Mouse (Mus musculus): ENCODE data around the gene Dclk1.

The Dclk1 gene

DNA sequence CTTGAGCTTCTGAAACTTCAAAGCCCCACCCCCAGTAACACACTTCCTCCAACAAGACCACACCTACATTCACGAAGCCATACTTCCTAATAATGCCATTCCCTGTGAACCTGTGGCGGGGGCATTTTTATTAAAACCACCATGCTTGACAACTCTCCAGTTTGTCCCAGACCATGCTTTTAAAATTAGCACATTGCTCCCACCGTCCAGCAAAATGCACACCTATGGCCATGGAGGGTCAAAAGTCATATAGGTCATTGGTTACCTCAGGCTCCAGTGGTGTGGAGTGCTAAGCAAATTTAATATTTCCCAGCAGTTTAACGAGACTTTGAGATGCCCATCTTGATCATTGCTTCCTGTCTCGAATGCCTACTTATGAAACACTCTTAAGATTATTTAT, 23.9 kb downstream of the Dclk1 start:
- DNase-seq = no peak

DNA sequence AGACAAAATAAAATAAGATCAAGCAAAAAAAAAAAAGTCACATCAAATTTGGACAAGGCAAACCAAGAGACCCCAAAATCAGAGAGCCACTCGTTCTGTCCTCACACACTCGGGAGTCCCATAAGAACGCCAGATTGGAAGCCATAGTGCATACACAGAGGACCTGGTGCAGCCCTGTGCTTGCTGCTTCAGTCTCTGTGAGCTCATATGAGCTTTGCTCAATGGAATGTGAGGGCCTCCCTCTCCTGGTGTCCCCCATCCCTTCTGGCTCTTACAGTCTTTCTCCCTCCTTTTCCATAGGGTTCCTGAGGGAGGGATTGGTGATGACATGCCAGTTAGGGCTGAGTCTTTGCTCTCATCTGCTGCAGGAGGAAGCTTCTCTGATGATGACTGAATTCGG, 27.6 kb downstream of the Dclk1 start:
- no peak for DNase-seq

DNA sequence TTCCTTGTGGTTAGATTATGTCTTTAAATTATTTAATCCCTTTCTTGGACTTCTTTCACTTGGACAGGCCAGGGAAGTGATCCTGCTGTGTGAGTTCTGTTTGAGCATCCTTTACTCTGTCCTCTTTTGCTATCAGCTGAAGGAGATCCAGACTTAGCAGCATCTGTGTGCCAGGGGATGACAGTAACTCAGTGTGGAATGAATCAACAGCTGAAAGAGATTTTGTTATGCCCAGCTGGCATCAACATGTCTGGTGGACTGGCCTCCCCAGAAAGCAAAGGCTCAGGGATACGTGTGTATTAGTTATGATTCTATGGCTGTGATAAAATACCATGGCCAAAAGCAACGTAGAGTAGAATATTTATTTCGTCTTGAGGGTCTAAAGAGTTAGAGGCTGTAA, 28.2 kb downstream of the Dclk1 start:
- DNase-seq = no peak

DNA sequence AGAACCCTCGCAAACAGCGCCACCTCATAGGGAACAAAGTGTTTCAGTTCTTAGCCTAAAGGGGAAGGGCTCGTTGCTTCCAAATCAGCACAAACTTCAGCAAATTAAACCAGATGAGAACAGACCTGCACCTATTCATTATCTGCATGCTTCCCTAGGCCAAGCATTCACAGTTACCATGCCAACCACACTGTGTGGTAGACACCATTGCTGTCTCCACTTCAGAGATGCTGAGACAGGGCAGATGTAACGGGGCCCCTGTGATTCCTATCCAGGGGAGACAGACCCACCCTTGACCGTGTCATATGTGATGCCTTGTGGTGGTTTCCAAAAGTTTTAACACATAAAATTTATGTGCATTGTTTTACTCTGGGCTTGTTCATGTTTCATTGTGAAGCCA, 28.8 kb downstream of the Dclk1 start:
- no peak for DNase-seq

DNA sequence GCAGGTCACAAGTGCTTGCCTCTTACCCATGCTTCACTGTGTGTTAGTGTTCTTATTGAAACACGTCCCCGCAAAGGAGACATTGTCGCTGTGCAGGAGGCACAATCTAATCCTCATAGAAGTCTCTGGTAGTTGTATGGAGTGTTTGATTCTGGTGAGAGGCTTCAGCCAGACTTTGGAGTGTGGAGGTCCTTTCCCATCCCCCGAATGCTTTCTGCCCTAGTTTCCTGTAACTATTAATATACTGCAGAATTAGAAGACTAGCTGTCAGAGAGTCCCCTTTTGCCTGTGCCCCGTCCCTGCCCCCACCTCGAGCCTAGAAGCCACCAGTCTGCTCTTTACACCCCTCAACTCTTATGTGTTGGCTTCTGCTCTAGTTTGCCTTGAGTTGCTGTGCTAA, 30.4 kb downstream of the Dclk1 start:
- DNase-seq = no peak

DNA sequence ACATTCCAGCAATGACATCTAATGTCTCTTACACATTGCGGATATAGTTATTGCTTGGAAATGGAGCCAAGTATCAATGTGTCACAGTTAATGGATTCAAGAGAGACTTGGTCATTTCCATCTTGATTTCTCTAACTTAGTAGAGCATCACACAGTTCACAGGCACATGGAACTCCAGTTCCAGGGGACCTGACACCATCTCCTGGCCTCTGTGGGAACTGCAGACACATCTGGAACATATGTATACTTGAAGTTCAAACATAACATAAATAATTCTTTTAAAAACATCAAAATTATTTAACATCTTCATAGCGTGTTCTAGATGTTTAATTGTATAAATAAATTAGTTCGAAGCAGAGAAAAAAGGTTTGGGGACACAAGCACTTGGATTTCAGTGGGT, 34.3 kb downstream of the Dclk1 start:
- DNase-seq = no peak

DNA sequence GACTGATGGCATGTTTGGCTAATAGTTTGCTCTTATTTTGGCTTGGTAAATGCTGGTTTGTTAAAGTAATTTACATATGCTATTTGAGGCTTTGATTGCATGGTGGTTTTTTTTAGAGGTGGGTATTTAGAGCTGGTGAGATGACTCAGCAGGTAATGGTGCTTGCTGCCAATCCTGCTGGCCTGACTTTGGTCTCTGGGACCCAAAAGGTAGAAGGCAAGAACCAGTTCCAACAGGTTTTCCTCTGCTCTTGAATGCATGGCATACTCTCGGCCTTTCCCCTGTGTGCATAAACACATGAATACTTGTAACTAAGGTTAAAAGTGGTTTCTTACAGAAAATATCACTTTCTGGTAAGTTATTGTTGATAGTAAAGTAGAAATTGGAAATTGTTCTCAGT, 34.7 kb downstream of the Dclk1 start:
- no peak for DNase-seq

DNA sequence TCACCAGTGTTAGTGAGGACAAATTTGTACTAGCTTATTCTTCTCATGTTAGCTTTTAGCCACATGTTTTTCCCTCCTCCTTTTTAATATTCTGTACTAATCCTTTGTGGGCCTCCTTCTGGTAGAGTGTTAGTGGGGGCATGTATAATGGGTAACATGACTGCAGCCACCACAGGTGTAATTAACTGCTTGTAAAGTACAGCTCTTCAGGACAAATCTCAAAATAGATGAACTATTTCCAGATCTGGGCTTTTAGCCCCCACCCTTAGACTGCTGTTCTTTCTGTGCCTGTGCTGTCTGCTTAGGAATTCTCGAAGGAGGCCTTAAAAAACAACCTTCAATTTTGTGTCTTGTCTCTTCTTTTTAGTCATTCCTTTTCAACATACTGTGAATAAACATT, 35.7 kb downstream of the Dclk1 start:
- no peak for DNase-seq

DNA sequence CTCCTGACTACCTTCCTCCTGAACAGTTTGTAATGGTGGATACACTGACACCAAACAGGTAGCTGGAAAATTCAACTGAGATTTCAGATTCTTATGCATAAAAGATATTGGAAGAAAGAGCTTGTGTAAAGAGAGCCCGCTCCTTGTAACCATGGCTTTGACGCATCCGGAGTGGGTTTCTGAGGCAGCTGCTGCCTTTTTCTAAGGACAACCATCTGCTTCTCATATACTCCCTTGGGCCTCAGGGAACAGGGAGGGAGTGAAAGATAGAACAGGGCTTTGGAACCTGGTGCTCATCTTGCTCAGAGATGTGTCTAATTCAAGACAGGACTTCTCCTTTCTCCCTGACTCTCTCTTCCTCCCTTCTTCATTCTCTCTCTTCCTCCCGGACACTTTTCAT, 37.8 kb downstream of the Dclk1 start:
- DNase-seq = no peak

DNA sequence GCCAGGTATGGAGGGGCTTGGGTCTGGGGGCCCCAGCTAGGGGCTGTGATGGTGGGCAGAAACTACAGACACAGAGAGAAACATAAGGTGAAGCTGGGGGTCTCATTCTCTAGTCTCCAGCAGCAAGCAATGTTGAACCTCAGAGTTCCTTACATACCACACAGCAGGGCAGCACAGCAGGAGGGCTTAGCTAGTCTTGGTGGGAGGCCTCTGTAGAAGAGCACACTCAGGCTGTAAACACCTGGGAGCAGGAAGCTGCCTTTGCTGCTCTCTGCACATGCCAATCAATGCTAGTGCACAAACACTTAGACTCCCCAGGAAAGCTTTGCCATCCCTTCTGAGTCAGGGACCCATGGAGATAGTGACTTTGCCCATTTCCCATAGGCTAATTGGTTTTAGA, 38.3 kb downstream of the Dclk1 start:
- no peak for DNase-seq

DNA sequence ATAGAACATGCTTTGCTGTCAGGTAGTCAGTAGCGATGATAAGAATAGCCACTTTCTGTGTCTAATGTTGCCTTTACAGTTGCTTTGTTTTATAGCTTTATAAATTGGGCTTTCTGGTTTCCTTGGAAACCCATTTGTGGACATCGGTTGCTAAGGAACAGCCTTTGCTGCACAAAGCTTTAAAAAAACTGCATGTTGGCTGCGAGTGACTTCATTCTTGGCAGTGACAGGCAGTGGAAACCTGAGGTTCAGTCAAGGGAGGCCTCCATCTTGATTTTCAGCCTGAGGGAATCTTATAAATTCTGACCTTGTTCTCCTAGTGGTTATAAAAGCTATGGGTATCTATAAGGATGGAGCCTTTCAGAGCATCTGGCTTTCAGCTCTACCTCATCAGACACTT, 42.1 kb downstream of the Dclk1 start:
- no peak for DNase-seq

DNA sequence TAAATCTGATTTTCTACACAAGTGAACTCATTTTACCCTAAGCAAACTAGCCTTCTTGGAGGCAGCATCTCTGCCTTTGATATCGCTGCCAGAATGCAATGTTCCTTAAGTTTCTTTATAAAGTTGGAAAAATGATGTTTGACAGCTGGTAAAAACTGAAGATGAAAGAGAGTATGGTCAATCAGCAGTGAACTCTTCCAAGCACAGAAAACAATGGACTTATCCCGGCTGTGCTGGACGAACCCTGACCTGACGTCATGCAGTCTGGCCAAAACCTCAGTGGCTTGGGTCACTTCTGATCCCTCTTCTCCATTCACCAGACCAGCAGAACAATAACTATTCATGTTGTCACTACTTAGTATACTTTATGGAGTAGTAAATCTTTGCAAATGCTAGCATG, 46.6 kb downstream of the Dclk1 start:
- DNase-seq = no peak

DNA sequence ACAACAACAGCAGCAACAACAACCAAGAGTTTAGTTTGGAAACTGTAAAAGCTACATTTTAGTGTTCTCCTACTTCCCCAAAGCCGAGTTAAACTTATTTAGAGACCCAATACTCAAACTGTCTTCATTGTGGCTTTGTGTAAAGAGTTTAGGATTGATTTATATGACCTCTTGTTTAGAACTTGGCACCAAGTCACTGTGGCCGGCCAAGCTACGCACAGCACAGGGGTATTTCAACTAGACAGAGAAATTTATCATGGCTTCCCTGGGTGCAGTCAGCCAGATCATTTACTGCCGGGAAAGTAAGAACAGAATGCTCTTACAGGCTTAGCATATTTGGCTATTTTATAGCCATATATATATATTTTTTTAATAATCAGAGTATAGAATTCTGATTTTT, 49.8 kb downstream of the Dclk1 start:
- no peak for DNase-seq

DNA sequence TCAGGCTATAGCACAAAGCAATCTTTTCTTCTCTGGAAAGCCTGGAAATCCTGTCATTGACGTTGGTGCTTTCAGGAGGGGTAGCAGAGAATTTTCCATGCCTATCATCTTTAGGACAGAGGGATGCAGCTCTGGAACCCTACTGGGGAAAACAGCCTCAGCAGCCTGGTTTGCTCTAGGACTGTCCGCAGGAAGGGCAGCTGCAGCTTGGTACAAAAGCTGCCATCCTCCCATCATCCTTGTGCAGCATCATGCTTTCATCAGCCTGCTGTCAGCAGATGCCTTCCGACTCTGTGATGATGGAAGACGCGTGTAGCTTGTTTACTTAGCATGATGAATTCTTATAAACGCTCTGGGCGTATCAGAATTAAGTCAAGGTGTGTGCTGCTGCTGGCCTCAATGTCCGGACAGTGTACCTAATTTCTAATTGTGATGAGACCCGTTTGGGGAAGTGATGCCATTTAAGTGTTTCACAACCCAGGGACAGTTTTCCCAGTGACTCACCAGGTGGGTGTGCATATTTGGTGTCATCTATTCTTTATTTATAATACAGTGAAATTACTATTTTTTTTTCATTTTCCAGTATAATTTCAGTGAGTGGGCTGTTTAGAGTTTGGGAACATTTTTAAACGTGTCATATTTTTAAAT, 50.7 kb downstream of the Dclk1 start:
- DNase-seq = no peak

DNA sequence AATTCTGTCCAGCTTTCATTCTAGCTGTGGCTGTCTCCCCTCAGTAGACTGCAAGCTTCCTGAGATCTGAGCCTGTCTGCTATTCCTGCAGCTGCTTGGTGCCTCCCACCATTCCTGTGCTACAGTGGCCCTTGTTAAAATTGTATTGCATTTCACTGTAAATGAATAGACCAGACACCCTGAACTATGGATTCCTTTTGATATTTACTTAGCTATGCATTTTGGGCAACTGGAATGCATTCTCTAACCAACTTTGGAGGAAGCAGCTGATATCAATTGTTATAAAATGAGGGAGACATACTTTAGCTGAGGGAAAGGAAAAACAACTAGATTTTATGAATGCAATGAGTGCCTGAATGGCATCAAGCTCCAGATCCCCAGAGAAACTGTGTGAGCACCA, 63.5 kb downstream of the Dclk1 start:
- DNase-seq = no peak

DNA sequence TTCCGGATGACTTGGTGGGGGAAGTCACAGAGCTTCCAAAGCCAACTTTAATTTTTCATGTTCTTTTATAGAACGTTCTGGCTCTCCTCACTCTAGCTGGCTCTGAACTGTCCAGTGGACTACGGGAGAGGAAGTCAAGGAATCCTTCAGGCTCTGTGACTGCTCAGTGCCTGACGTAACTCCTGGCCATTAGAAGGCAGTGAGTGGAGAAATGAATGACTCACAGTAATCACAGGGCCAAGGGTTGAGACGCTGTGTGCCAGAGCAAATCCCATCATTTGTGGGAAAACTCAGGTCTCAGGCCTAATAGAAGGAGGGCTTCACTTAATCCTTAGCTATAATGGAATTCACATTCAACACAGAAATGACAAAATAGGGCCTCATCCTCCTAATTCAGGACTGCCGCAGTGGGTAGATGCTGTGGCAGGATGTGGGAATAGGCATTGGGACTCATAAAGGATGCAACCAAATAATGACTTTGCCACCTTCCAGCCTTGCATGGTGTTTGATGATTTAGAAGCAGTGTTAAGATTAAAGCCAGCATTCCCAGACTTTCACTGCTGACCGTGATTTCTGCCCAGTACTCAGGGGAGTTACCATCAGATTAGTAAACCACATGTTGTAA, 65.5 kb downstream of the Dclk1 start:
- no peak for DNase-seq

DNA sequence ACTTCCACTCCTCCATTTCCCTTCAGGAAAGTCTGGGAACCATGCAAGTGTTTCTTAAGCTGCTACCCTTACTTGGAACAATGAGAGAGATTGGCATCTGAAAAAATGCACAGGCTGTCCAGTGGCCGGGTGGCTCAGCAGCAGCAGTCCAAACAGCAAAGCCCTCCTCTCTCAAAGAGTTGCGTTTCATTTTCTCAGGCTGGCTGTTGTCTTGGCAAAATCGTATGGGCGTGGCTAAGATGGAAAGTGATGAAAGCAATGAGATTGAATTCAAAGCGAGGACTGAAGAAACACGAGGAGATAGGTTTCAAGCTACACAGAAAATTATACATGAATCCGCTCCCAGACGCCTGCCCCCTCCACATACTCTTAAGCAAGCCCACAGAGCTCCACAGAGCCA, 67.8 kb downstream of the Dclk1 start:
- DNase-seq = no peak

DNA sequence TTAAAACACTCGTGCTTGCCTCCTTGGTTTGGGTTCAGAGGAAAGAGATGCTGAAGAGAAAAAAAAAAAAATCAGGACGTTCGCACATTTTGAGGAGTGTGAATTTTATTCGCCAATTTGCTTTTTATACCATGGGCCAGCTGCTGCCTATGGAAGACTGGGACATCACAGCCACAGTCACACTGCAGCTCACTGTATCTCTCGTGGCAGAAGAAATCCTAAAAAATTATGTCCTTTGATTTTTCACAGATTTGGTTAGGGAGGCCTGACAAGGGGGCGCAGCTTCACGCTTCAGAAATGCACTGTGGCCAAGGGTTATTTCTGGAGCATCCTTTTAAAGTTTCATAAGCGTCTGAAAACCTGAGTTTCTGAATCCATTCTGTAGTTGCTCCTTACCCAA, 73.7 kb downstream of the Dclk1 start:
- no peak for DNase-seq

DNA sequence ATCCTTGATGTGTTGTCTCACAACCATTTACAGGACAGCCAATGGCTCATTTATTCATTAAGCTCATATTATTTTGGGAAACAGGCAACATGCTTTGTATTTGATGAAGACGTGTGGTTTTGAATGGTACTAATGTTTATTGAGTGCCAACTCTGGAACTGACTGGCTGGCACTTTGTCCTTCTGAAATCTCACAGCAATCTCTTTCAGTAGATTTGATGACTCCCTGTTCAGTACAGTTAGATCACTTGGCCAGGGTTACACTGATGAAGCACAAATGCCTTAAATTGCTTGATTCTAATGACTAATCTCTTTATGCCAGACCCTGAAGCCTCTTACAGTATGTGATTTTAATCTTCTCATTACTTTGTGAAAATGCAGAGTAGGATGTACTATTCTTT, 75.9 kb downstream of the Dclk1 start:
- DNase-seq = no peak

DNA sequence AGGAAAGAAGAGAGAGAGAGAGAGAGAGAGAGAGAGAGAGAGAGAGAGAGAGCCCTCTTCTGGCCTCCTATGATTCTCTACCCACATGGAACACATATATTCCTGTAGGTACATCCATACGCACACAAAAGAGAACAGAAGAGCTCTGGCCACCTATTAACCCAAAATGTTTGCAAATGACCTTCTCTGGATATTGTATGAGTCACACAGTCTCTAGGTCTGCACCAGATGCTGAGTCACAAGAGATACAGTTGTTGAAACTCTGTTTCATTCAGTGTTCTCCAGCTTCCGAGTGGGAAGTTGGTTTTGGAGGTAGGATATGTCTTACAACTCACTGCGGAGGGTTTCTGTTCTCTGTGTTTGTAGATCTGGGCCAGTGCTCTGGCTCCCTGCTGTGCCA, 78.4 kb downstream of the Dclk1 start:
- no peak for DNase-seq

DNA sequence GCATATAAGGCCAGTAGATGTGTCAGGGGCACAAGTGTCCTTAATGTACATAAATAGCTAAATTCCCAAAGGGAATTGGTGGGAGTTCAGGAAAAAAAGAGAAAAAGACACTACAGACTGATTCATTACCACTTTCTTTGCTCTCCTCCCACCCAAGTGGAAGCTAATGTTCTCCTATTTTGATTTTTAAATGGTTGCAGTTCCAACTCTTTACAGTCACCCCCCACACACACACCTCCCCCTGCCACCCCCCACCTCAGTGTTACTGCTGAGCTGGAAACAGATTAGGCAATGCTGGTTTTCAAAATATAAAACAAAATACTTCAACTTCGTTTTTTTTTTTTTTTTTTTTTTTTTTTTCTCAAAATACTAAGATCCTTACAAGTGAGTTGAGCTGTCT, 81.9 kb downstream of the Dclk1 start:
- no peak for DNase-seq

DNA sequence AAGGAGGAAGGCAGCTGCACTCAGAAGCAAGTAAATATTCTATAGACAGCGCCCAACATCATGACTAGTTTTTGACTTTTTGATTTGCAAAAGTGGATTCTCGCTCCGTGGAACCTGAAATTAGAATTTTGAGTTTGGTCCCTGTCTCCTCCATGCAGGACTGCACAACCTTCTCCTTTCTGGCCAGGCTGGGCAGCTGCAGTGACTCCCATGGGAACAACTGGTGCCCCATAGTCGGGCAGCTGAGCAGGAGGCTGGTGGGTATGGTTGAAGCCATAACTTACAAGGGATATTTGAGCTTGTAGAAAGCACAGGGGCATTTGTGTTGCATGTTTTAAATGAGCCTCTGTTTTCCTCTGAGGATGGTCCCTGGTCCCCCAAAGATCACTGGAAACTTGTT, 88.3 kb downstream of the Dclk1 start:
- no peak for DNase-seq

DNA sequence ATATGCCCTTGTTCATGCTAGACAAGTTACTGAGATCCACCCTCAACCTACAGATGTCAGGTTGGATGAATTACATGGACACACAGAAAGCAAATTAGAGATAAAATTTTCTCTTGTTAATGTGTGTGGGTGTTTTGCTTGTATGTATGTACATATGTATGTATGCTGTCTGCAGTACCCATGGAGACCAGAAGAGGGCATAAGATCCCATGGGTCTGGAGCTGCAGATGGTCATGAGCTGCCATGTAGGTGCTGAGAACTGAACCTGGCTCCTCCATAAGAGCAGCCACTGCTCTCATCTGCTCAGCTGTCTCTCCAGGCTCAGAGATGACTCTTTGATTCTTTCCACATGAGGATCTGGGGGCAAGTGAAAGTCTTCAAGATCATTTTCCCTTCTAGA, 89.5 kb downstream of the Dclk1 start:
- DNase-seq = no peak

DNA sequence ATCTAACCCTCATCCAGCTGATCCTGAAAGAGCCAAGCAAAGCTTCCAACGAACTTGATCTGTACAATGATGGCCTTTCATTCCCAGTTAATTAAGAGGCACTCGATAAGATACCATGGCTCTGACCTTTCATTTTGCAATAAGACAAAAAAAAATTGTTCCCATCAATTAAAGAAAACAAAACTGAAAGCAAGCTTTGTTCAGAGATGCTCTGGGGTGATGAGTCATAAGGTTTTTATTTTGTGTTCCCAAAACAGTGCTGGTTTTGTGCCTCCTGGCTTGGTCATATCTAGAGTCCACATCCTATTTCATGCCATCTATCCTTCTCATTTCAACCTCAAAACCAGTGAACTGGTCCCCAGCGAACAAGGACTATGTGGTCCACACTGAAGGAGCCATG, 91.3 kb downstream of the Dclk1 start:
- DNase-seq = no peak

DNA sequence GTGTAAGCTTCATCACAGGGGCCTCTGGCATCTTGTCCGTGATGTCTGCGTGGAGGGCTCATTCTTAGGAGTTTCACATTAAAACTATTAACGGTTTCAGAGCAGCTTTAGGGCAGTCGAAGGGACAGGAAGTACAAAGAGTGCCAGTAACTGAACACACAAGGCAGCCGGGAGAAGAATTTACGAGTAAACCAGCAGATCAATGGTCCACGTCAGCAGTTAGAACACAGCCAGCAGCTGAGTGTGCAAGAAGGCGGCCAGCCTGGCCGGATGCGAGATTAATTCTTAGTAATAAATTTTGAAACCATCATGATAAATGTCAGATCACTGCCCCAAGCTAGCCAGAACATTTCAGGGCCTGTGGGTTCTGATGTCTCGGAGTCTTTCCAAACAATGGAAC, 94.7 kb downstream of the Dclk1 start:
- peak; percentile 34 to 39 for DNase-seq

DNA sequence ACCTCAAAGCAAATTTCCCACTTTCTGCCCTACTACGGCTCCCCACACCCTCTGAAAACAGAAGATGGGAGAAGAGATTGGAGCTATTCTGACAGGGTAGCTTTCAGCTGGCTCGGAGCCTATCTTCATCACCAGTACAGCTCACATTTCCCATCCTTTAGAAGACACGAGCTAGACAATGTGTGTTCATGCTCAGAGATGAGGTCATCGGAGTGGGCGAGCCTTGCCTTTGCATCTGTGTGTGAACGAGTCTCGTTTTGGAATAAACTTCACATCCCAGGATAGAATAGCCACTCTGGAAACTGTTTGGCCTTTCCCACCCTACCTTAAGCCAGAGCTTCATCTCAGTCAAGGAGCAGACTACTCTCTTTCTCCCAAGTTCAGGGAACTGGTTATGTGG, 95.5 kb downstream of the Dclk1 start:
- DNase-seq = no peak
